Mouse (Mus musculus): ENCODE results near the gene Vmn1r170.
"Not testable (repeated sequence)": the region's sequence is repeated elsewhere in the genome, so short reads cannot be mapped to it uniquely, and the experiment has no call there.

The Vmn1r170 gene

GRCm38 (mm10) chr7:23605875-23606274, at the start of gene Vmn1r170:
Gene Vmn1r170 (plus strand): TSS chr7:23606175.
- DNase-seq, result not testable (repeated sequence)

GRCm38 (mm10) chr7:23575226-23575625, 30.7 kb upstream of the Vmn1r170 start, which contains the start of gene Vmn1r169:
Gene Vmn1r169 (plus strand): TSS chr7:23575526.
- not testable (repeated sequence) for DNase-seq

GRCm38 (mm10) chr7:23630422-23630821, 24.4 kb downstream of the Vmn1r170 start, which contains the start of gene Vmn1r171:
Gene Vmn1r171 (plus strand): TSS chr7:23630722.
- DNase-seq, result no peak
